ENCODE assay signal across 10 mouse cellular contexts in the genomic region with DNA sequence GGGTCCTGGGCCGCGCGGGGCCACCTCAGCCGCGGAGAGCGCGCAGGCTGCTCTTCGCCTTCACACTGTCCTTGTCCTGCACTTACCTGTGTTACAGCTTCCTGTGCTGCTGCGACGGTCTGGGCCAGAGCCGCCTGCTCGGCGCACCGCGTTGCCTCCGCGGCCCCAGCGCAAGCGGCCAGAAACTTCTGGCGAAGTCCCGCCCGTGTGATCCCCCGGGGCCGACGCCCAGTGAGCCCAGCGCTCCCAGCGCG. TPM values are rescaled to one million over a fixed set of nuclear protein-coding genes. Genes with fewer than 3 reads are reported as not detected.
A peak's percentile ranks its signal among the peaks of the same experiment; 100 is the strongest.
DNase-seq lines count a peak whose midpoint lies in the region; ATAC-seq and TF ChIP-seq lines count a peak whose summit lies in the region.
"Had no signal": no experiment of that assay in that cellular context is flagged by ENCODE, and none has a peak within 500 bp of the region (broad histone marks: within the 10 kb centered on the region; RNA-seq: fewer than 3 reads in every experiment).

No protein-coding gene starts in this region.

- H3K4me1 ChIP-seq in heart, embryonic 10.5 days: peaks cover 17% of the 10 kb centered on the region
- H3K4me1 ChIP-seq in stomach, embryonic 14.5 days (ENCODE audit: control insufficient read depth, insufficient read depth, low read length): no peaks in the 10 kb centered on the region
- no peaks in the 10 kb centered on the region for H3K4me1 ChIP-seq in stomach, postnatal 0 days (replicated peaks; ENCODE audit: control insufficient read depth, insufficient read depth)
- H3K4me1 ChIP-seq in limb, embryonic 10.5 days: peaks cover 16% of the 10 kb centered on the region
- peaks cover 7% of the 10 kb centered on the region; the same call in 1 of the 2 replicates for H3K4me1 ChIP-seq in stomach, embryonic 16.5 days (ENCODE audit: control insufficient read depth, insufficient read depth, low read length)
- H3K4me1 ChIP-seq: liver, embryonic 15.5 days had no signal

- H3K4me3 ChIP-seq in heart, embryonic 10.5 days: peak overlapping the region; percentile 39
- H3K4me3 ChIP-seq in stomach, embryonic 14.5 days (ENCODE audit: low read depth, low read length): peak overlapping the region; percentile 22
- no peak overlapping the region for H3K4me3 ChIP-seq in stomach, postnatal 0 days (ENCODE audit: low read depth, low read length)
- H3K4me3 ChIP-seq in limb, embryonic 10.5 days: peak overlapping the region; percentile 37
- peak overlapping the region; percentile 18 for H3K4me3 ChIP-seq in stomach, embryonic 16.5 days (replicated peaks; ENCODE audit: low read length)
- H3K4me3 ChIP-seq: liver, embryonic 15.5 days had no signal

- H3K9ac ChIP-seq in stomach, embryonic 14.5 days (replicated peaks; ENCODE audit: low read depth, low read length): no peak overlapping the region
- H3K9ac ChIP-seq in stomach, postnatal 0 days (ENCODE audit: low read length): no peak overlapping the region
- no peak overlapping the region for H3K9ac ChIP-seq in stomach, embryonic 16.5 days (ENCODE audit: low read length)
- H3K9ac ChIP-seq: liver, embryonic 15.5 days had no signal

- H3K4me2 ChIP-seq in stomach, embryonic 14.5 days (replicated peaks; ENCODE audit: low read depth, low read length): peak overlapping the region; percentile 36
- H3K4me2 ChIP-seq in stomach, postnatal 0 days (replicated peaks; ENCODE audit: low read depth): no peak overlapping the region
- H3K4me2 ChIP-seq in stomach, embryonic 16.5 days (ENCODE audit: low read depth, low read length): peak overlapping the region; percentile 36
- H3K4me2 ChIP-seq: liver, embryonic 15.5 days had no signal

- no peaks in the 10 kb centered on the region for H3K36me3 ChIP-seq in heart, embryonic 10.5 days
- no peaks in the 10 kb centered on the region for H3K36me3 ChIP-seq in stomach, embryonic 14.5 days (ENCODE audit: control insufficient read depth, insufficient read depth, low read length)
- no peaks in the 10 kb centered on the region for H3K36me3 ChIP-seq in stomach, postnatal 0 days (ENCODE audit: control insufficient read depth, insufficient read depth, low read length)
- no peaks in the 10 kb centered on the region for H3K36me3 ChIP-seq in limb, embryonic 10.5 days
- H3K36me3 ChIP-seq in stomach, embryonic 16.5 days (ENCODE audit: control insufficient read depth, insufficient read depth, low read length): no peaks in the 10 kb centered on the region
- H3K36me3 ChIP-seq: liver, embryonic 15.5 days had no signal

- ATAC-seq in stomach, embryonic 14.5 days (ENCODE audit: insufficient number of reproducible peaks, insufficient read depth, low FRiP score, low read depth): no peak
- no peak for ATAC-seq in stomach, postnatal 0 days (ENCODE audit: low FRiP score, low TSS enrichment)
- ATAC-seq in stomach, embryonic 16.5 days (ENCODE audit: insufficient read depth, low FRiP score): no peak

- no peak for DNase-seq in heart, embryonic 10.5 days (ENCODE audit: low spot score)
- no peak for DNase-seq in heart, adult 18-20 months
- DNase-seq in stomach, postnatal 0 days (ENCODE audit: low spot score): no peak
- peak; percentile 31 for DNase-seq in limb, embryonic 10.5 days (ENCODE audit: low spot score)
- DNase-seq in adrenal gland, adult 18-20 months (ENCODE audit: low spot score in 2 of 2): no peak
- no peak for DNase-seq in right cerebral cortex, postnatal 14 days
- DNase-seq: thymus, postnatal 25 days had no signal

- TF ChIP-seq EP300 in stomach, postnatal 0 days (optimal IDR thresholded peaks at IDR 0.05): no peak

- no peak overlapping the region for H3K27ac ChIP-seq in heart, embryonic 10.5 days
- no peak overlapping the region for H3K27ac ChIP-seq in stomach, embryonic 14.5 days (ENCODE audit: low read length)
- H3K27ac ChIP-seq in stomach, postnatal 0 days (replicated peaks): no peak overlapping the region
- no peak overlapping the region for H3K27ac ChIP-seq in limb, embryonic 10.5 days
- H3K27ac ChIP-seq in stomach, embryonic 16.5 days (ENCODE audit: low read length): no peak overlapping the region
- H3K27ac ChIP-seq: liver, embryonic 15.5 days had no signal

- under 1% methylated on average over 28 of the region's 28 CpGs for WGBS in heart, embryonic 10.5 days
- WGBS in stomach, embryonic 14.5 days: 1% methylated on average over 28 of the region's 28 CpGs
- under 1% methylated on average over 21 of the region's 28 CpGs for WGBS in stomach, postnatal 0 days
- WGBS in limb, embryonic 10.5 days: 2% methylated on average over 28 of the region's 28 CpGs
- under 1% methylated on average over 28 of the region's 28 CpGs for WGBS in stomach, embryonic 16.5 days

- no peaks in the 10 kb centered on the region for H3K9me3 ChIP-seq in heart, embryonic 10.5 days
- no peaks in the 10 kb centered on the region for H3K9me3 ChIP-seq in stomach, embryonic 14.5 days (ENCODE audit: control insufficient read depth, low read depth, low read length)
- H3K9me3 ChIP-seq in stomach, postnatal 0 days (ENCODE audit: control insufficient read depth, low read length): no peaks in the 10 kb centered on the region
- H3K9me3 ChIP-seq in limb, embryonic 10.5 days (replicated peaks): no peaks in the 10 kb centered on the region
- H3K9me3 ChIP-seq in stomach, embryonic 16.5 days (replicated peaks; ENCODE audit: control insufficient read depth, low read length): no peaks in the 10 kb centered on the region
- H3K9me3 ChIP-seq: liver, embryonic 15.5 days had no signal

- H3K27me3 ChIP-seq in heart, embryonic 10.5 days (ENCODE audit: insufficient read depth, poor library complexity, severe bottlenecking): peaks cover 65% of the 10 kb centered on the region
- H3K27me3 ChIP-seq in stomach, embryonic 14.5 days (ENCODE audit: control insufficient read depth, insufficient read depth, low read length): peaks cover 26% of the 10 kb centered on the region
- H3K27me3 ChIP-seq in stomach, postnatal 0 days (ENCODE audit: control insufficient read depth, insufficient read depth, low read length): peaks cover 22% of the 10 kb centered on the region
- peaks cover 60% of the 10 kb centered on the region for H3K27me3 ChIP-seq in limb, embryonic 10.5 days (ENCODE audit: low read depth, poor library complexity, severe bottlenecking)
- peaks cover 35% of the 10 kb centered on the region for H3K27me3 ChIP-seq in stomach, embryonic 16.5 days (ENCODE audit: control insufficient read depth, insufficient read depth, low read length)

- no peak for TF ChIP-seq CTCF in stomach, postnatal 0 days (IDR thresholded peaks at IDR 0.05; ENCODE audit: low read depth)

RNA-seq across cellular contexts. Expression of a gene that starts 1.0 kb away (rescaled TPM):
- 0.32 and 1.7 TPM in 2 replicates for polyA plus RNA-seq in heart, embryonic 10.5 days (2016; fragmentation: Nextera tagmentation; extraction: Ambion mirVana)
- not detected for total RNA-seq in heart, adult 18-20 months (2021)
- 0.94 and 1.1 TPM in 2 replicates for polyA plus RNA-seq in stomach, embryonic 14.5 days (2014; fragmentation: Nextera tagmentation; extraction: Ambion mirVana)
- polyA plus RNA-seq in stomach, postnatal 0 days (2015; fragmentation: Nextera tagmentation; extraction: Ambion mirVana): 0.91 and 0.92 TPM in 2 replicates
- 0.10 TPM in 1 of 2 replicates, not detected in the other for polyA plus RNA-seq in limb, embryonic 10.5 days (2016; fragmentation: Nextera tagmentation; extraction: Ambion mirVana)
- polyA plus RNA-seq in stomach, embryonic 16.5 days (2015; fragmentation: Nextera tagmentation; extraction: Ambion mirVana): 1.1 and 1.6 TPM in 2 replicates
- 1 to 10 TPM; 4.2 to 5.4 TPM for total RNA-seq in adrenal gland, adult 18-20 months (2021)
- polyA plus RNA-seq: liver, embryonic 15.5 days had no signal
